Mouse (Mus musculus): Measurements from ENCODE around the gene Nup210l. TPM values are rescaled to one million over a fixed set of nuclear protein-coding genes. Genes with fewer than 3 reads are reported as not detected.

The Nup210l gene
- total RNA-seq, 2 experiments from 2014 or later = 0.05 to 0.11 TPM

DNA sequence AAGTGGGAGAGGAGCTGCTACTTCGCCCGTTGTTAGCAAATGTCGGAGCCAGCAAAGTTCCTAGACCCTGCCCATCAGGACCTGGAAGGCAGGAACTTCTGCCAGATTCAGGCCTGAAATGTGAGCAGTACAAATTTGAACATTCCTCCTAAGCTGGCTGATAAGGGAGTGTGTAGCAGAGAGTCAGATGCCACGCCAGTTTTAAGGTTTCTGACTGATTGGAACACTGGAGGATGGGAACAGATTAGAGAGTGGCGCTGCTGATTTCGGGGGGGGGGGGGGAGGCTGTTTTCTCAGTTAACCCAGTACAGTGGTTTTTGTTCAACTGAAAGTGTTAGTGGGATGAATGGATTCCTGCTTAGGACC lies 23.5 kb upstream of the Nup210l start:
- TF ChIP-seq CTCF (IDR thresholded peaks at IDR 0.05) = no peak
- Histone ChIP-seq H3K4me3 (peak overlapping the region; percentile 89), H3K27ac (peak overlapping the region; percentile 96)
- DNase-seq = no peak
- intact Hi-C loops (cut with DNase I) = no loop called here

DNA sequence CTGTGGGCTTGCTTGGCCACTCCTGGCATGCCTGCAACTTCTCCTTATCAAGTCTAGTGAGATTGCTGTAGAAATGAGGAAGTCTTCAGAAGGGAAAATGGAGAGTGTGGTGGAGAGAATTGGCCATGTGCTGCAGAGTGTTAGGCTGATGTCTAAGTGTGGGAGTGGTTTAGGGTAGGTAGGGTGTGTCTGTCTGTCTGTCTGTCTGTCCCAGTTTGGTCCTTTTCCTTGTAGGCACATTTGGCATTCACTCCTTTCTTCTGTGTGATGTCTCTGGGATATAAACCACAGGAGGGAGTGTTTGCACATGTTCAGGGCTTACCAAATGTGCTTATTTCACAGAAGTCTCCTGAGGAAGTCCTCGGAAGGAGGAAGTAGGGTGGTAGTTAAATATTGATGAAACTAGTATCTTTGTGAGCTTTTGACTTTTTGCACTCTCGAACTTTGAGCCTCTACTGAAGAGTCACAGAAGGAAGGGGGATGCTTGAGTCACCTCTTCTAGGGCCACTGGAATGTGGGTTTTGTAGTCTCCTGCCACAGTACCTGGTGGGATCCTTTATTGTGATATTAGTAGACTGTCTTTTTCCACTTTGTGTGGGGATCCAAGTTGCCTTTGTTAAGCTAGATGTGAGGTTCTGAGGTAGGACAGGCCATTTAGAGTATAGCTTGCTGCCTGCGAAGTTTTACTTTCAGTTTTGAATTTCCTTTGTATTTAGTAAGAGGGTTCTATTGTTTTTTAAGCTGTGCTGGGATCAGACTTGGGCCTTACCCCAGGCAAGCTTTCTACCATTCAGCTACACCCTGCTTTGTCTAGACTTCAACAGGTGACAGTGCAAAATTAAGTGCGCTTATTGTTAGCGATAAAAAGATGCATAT lies 22.3 kb upstream of the Nup210l start:
- DNase-seq = no peak
- intact Hi-C loops (cut with DNase I) = no loop called here
- H3K27ac ChIP-seq = peak overlapping the region; percentile 65
- H3K4me3 ChIP-seq = peak overlapping the region; percentile 89
- no peak for TF ChIP-seq CTCF (IDR thresholded peaks at IDR 0.05)

DNA sequence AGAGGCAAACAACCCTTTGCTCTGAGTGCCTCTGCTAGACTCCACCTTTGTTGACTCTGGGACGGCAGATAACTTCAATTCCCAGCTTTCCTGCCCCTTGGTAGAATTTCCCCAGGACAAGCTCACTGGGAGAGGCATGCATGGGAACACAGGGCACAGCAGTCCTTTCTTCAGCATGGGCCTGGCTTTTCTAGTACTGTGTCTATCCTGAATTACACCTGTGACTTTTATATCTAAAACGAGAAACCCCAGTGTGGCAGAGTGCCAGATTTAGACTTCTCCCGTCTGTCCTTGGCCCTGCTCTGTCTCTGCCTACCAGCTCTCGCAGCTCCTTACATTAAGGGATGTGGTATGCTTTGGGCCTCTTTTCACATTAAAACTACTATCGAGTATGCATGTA lies 20.9 kb upstream of the Nup210l start:
- peak overlapping the region; percentile 65 for H3K27ac ChIP-seq
- H3K4me3 ChIP-seq = peak overlapping the region; percentile 89
- DNase-seq = no peak
- no peak for TF ChIP-seq CTCF (IDR thresholded peaks at IDR 0.05)
- intact Hi-C loops (cut with DNase I) = no loop called here

DNA sequence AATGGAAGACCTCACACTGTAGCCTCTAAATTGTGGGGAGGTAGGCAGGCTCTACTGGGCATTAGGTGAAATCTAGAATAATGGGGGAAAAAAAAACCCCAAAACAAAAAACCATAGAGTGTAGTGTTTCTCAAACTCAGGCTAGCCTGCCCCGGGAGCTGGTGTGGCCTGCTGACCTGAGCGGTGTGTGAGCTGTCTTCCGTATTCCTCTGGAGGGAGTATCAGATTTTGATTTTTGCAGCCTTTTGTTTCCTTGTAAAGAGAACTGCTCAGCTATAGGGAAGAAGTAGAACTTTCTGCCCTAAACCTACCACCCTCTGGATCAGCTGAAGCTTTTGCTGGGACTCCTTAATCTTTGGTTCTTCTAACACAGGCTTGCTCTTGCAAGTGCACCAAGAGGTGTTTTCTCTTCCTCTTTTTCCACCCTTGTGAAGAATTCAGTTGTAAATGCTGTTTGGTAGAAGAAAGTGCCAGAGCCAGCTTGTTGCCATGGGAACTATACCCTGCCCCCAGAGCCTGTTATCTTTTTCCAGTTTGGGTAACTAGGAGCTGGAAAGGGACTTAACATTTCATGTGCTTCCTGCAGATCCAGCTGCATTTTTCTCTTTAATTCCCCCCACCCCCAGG lies 20.1 kb upstream of the Nup210l start:
- H3K4me3 ChIP-seq = peak overlapping the region; percentile 89
- peak overlapping the region; percentile 65 for H3K27ac ChIP-seq
- no peak for DNase-seq
- intact Hi-C loops (cut with DNase I) = no loop called here
- TF ChIP-seq CTCF (IDR thresholded peaks at IDR 0.05) = no peak

DNA sequence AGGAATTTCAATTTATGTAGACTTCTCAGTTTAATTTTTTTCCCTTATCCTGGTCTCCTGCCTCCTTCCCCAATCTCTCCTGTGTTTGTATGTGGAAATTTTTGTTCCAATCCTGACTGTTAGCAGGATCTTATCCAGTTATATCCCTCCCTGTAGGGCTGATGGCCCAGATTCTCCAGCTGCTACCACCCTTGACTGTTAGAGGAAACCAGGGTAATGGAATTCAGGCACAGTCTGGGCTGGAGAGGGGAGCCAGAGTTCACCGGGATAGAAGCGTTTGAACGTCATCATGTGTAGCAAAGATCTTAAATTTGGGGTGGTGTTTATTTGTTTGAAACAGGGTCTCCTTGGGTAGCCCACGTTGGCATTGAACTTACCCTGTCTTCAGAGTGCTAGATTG lies 19.1 kb upstream of the Nup210l start:
- peak overlapping the region; percentile 45 for H3K4me3 ChIP-seq
- intact Hi-C loops (cut with DNase I) = no loop called here
- peak; percentile 38 for DNase-seq
- TF ChIP-seq CTCF (IDR thresholded peaks at IDR 0.05) = no peak
- H3K27ac ChIP-seq = peak overlapping the region; percentile 65

DNA sequence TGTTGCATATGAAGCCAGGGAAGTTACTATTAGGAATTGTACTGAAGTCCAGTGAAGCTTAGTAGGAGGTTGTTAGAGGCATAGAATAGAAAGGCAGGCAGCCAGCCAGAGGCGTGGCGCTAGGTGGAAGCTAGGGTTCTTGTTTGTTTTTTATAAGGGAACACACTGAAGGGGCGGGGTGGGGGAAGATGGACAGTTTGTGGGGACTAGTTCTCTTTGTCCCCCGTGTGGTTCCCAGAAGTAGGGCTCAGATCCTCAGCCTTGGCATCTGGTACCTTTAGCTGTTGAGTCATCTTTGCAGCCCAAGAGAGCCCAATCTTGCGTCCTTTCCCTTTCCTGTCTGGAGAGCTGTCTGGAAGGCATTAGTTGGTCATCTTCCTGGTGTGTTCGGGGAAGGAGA lies 18.7 kb upstream of the Nup210l start:
- Histone ChIP-seq H3K27ac (peak overlapping the region; percentile 65), H3K4me3 (peak overlapping the region; percentile 45)
- intact Hi-C loops (cut with DNase I) = no loop called here
- no peak for TF ChIP-seq CTCF (IDR thresholded peaks at IDR 0.05)
- DNase-seq = peak; percentile 29

DNA sequence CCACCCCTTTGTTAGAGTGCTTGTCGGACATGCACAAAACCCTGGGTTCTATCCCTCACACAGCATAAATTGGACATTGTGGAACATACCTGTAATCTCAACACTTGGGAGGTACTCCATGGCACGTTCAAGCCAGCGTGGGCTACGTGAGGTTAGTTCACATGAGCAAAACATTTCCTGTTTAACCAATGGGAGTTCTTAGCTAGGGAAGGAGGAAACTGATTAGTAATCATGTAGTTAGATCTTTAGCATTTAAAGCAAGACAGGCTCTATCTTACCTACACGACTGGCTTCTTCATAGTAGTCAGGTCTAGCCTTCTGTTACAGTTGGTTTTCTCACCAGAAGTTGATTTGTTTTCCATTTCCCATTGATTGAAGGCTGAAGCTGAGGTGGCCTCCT lies 17.9 kb upstream of the Nup210l start:
- intact Hi-C loops (cut with DNase I) = no loop called here
- no peak overlapping the region; the same call in 1 of the 2 replicates for H3K4me3 ChIP-seq
- peak overlapping the region; percentile 65 for H3K27ac ChIP-seq
- DNase-seq = no peak
- no peak for TF ChIP-seq CTCF (IDR thresholded peaks at IDR 0.05)

DNA sequence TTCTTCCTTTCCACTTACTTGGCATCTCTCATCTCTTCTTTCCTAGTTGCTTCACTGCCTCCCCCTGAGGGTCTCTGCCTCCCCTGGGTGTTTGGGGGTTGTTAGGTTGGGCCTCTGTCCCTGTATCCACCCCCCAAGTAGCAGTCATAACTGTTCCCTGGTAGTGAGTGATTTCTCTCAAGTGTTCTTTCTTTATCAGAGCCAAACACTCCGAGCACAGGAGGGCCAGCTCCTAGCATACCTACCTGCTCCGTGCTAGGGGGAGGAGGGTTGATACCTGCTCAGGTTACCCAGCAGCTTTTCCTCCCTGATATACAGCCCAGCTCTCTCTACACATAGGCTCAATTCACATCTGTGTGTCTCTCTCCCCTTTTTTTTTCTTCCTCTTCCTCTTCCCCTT lies 15.3 kb upstream of the Nup210l start:
- no peak for TF ChIP-seq CTCF (IDR thresholded peaks at IDR 0.05)
- intact Hi-C loops (cut with DNase I) = no loop called here
- Histone ChIP-seq H3K27ac (no peak overlapping the region), H3K4me3 (no peak overlapping the region)
- DNase-seq = no peak

DNA sequence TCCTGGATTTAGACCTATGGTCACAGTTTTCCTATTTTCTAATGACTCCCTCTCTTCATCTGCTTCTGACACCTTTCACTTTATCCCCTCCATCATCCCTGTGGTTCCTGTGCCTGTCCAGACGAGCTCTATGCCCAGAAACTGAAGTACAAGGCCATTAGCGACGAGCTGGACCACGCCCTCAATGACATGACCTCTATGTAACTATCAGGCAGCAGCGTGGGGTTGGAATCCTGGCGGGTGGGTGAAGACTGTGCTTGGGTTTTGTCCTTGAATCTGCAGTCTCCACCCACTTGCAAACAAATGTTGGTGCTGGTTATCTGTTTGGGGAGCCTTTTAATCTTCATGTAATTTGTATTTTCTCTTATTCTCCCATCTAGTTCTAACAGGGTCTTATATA lies 13.0 kb upstream of the Nup210l start:
- no peak overlapping the region for H3K4me3 ChIP-seq
- no peak for DNase-seq
- no peak for TF ChIP-seq CTCF (IDR thresholded peaks at IDR 0.05)
- no peak overlapping the region for H3K27ac ChIP-seq
- intact Hi-C loops (cut with DNase I) = no loop called here

DNA sequence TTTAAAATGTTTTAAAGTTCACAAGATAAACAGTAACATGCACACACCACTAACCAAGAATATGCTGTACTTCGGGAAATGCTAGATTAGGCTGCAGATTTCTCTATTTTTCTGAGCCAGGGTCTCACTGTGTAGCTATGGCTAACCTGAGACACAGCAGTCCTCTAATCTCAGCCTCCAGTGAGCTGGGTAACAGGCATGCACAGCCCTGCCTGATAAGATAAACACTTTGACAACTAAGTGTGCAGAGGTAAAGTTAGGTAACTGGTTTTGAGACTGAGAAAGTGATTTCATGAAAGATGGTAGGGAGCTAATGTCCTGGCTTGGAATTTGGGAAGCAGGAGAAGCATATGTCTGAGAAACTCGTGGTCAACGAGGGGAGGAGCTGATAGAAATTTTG lies 9.5 kb upstream of the Nup210l start:
- DNase-seq = no peak
- no peak overlapping the region for H3K27ac ChIP-seq
- intact Hi-C loops (cut with DNase I) = no loop called here
- TF ChIP-seq CTCF (IDR thresholded peaks at IDR 0.05) = no peak
- H3K4me3 ChIP-seq = no peak overlapping the region

DNA sequence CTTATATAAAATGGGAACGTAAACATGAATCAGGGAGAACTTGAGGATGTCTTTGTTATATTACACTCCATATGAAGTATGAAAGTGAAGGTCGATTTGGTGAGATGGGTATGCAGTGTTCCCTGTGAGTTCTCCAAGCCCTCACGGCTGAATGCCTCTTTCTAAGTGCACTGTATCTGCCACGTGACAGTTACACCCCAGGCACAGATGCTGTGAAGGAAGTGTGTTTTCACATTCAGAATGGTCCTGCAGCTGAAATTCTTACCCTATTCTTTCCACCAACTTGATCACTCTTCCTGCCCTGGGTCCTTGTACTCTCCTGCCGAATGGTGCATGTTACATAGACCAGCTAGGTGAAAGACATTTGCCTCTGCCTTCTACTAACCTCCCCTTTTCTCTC lies 6.0 kb upstream of the Nup210l start:
- Histone ChIP-seq H3K27ac (no peak overlapping the region), H3K4me3 (no peak overlapping the region)
- TF ChIP-seq CTCF (IDR thresholded peaks at IDR 0.05) = no peak
- intact Hi-C loops (cut with DNase I) = no loop called here
- no peak for DNase-seq

DNA sequence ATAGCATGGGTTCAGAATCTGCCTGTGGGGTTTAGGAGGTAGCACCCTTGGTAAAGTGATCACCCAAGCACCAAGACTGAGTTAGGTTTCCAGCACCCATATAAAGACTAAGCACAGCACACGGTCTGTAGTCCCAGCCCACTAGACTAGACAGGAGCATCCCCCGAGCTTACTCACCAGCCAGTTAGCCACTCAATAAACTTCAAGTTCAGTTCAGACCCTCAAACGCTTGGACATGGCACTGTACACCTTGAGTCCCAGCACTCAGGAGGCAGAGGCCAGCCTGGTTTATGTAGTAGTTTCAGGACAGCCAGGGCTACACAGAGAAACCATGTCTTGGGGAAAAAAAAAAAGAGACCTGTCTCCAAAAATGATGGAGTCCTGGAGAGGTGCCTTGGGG lies 2.9 kb upstream of the Nup210l start:
- no peak for DNase-seq
- Histone ChIP-seq H3K4me3 (no peak overlapping the region), H3K27ac (no peak overlapping the region)
- no peak for TF ChIP-seq CTCF (IDR thresholded peaks at IDR 0.05)
- intact Hi-C loops (cut with DNase I) = no loop called here

DNA sequence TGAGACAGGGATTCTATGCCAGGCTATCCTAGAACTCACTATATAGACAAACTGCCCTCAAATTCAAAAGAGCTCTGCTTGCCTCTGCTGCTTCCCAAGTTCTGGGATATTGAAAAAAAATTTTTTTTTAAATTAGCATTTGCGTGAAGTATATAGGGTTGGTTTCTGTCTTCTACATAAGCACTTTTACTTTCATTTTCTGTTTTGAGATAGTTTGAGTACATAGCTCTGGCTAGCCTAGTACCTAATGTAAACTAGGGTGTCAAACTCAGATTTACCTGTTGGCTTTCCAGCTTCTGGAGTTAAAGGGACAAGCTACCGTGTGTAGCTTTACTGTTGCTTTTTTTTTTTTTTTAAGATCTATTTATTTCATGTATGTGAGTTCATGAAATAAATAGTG lies 2.3 kb upstream of the Nup210l start:
- no peak for DNase-seq
- H3K27ac ChIP-seq = no peak overlapping the region
- TF ChIP-seq CTCF (IDR thresholded peaks at IDR 0.05) = no peak
- intact Hi-C loops (cut with DNase I) = no loop called here
- no peak overlapping the region for H3K4me3 ChIP-seq

DNA sequence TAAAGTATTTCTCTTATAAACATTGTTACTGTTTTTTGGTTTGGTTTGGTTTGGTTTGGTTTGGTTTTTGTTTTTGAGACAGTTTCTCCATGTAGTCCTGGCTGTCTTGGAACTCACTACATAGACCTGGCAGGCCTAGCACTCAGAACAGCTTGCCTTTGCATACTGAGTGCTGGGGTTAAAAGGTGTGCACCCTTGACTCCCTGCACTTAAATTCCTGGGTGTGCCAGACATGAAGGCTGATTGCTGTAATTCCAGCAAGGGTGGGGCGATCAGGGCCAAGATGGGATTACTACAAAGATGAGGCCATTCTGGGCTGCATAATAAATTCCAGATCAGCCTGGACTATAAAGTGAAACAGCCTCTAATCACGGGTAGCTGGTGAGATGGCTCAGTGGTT lies 1.7 kb upstream of the Nup210l start:
- DNase-seq = no peak
- Histone ChIP-seq H3K27ac (no peak overlapping the region), H3K4me3 (no peak overlapping the region)
- TF ChIP-seq CTCF (IDR thresholded peaks at IDR 0.05) = no peak
- intact Hi-C loops (cut with DNase I) = no loop called here
